21 mouse cellular contexts compared by ENCODE assay signal in genomic region chr9:114613026-114613425, GRCm38 (mm10). TPM values are rescaled to one million over a fixed set of nuclear protein-coding genes. Genes with fewer than 3 reads are reported as not detected.
DNase-seq lines count a peak whose midpoint lies in the region; ATAC-seq and TF ChIP-seq lines count a peak whose summit lies in the region.
"Had no signal": no experiment of that assay in that cellular context is flagged by ENCODE, and none has a peak within 500 bp of the region (broad histone marks: within the 10 kb centered on the region; RNA-seq: fewer than 3 reads in every experiment).

No protein-coding gene starts in this region.

- H3K27me3 ChIP-seq in ES-Bruce4 (ENCODE audit: control insufficient read depth, insufficient read depth, low read length, poor library complexity, severe bottlenecking) = no peaks in the 10 kb centered on the region
- H3K27me3 ChIP-seq: heart, embryonic 12.5 days; midbrain, embryonic 13.5 days had no signal

- TF ChIP-seq POLR2A in ES-Bruce4 (IDR thresholded peaks at IDR 0.05; ENCODE audit: insufficient read depth, low read length) = no peak

- DNase-seq in 416B (ENCODE audit: low read depth) = peak; percentile 72
- peak; percentile 61 to 64 for DNase-seq in thymus, postnatal 10 days (ENCODE audit: low spot score in 2 of 2)
- DNase-seq in left cerebral cortex, adult 8-10 months (ENCODE audit: low spot score in 2 of 2) = no peak
- no peak for DNase-seq in kidney, postnatal 4 days
- DNase-seq in cerebellum, postnatal 14 days = no peak
- DNase-seq: cerebellum, postnatal 25 days; heart, postnatal 4 days; kidney, adult 9 months; liver; liver, postnatal 0 days had no signal

- ATAC-seq in granulocyte monocyte progenitor cell, adult 5-6 weeks (replicated peaks; ENCODE audit: poor library complexity, severe bottlenecking) = peak; percentile 62
- ATAC-seq: forebrain, embryonic 14.5 days; hindbrain, embryonic 16.5 days; liver, postnatal 0 days; midbrain, embryonic 13.5 days had no signal

- peaks cover 2% of the 10 kb centered on the region for H3K4me1 ChIP-seq in ES-Bruce4 (ENCODE audit: control insufficient read depth, insufficient read depth, low read length)
- H3K4me1 ChIP-seq: heart, embryonic 12.5 days; midbrain, embryonic 13.5 days had no signal

- TF ChIP-seq CTCF in ES-Bruce4 (IDR thresholded peaks at IDR 0.05; ENCODE audit: low read depth, low read length) = no peak

- peak overlapping the region; percentile 16; the same call in 1 of the 2 replicates for H3K4me3 ChIP-seq in ES-Bruce4 (ENCODE audit: low read depth, low read length)
- H3K4me3 ChIP-seq: erythroblast, embryonic 14.5 days; heart, embryonic 12.5 days; midbrain, embryonic 13.5 days; myocyte had no signal

- H3K27ac ChIP-seq in ES-Bruce4 (ENCODE audit: insufficient read depth, low read length) = no peak overlapping the region
- H3K27ac ChIP-seq: macrophage; midbrain, embryonic 13.5 days had no signal

- no peak overlapping the region for H3K9ac ChIP-seq in ES-Bruce4 (ENCODE audit: low read depth, poor library complexity, severe bottlenecking)
- H3K9ac ChIP-seq: heart, embryonic 12.5 days; liver, postnatal 0 days; midbrain, embryonic 13.5 days had no signal

- no peak for TF ChIP-seq EP300 in ES-Bruce4 (IDR thresholded peaks at IDR 0.05; ENCODE audit: insufficient read depth, low read depth, low read length)

- peaks cover 51% of the 10 kb centered on the region for H3K36me3 ChIP-seq in ES-Bruce4 (ENCODE audit: control insufficient read depth, insufficient read depth, low read length, poor library complexity, severe bottlenecking)

- H3K9me3 ChIP-seq in ES-Bruce4 (replicated peaks; ENCODE audit: control insufficient read depth, insufficient read depth, low read length, poor library complexity, severe bottlenecking) = no peaks in the 10 kb centered on the region

RNA-seq across cellular contexts. Expression of gene Cnot10, which starts 27.0 kb away (rescaled TPM):
- polyA plus RNA-seq in ES-Bruce4 (2011; ENCODE audit: insufficient read depth, insufficient read length, low read depth, missing spikeins) = 57.6 and 61.0 TPM in 2 replicates
- total RNA-seq in granulocyte monocyte progenitor cell, adult 5-6 weeks (2014; fragmentation: Nextera tagmentation) = 36.6 and 48.7 TPM in 2 replicates
- 55.7 and 60.1 TPM in 2 replicates for total RNA-seq in granulocyte monocyte progenitor cell, adult 5-6 weeks (2017)
- 10 to 100 TPM; 42.6 to 48.7 (median 45.0) TPM for total RNA-seq in left cerebral cortex, adult 8-10 months (2022)

RNA-seq across cellular contexts. Expression of gene Trim71, which starts 48.9 kb away (rescaled TPM):
- 120 and 122 TPM in 2 replicates for polyA plus RNA-seq in ES-Bruce4 (2011; ENCODE audit: insufficient read depth, insufficient read length, low read depth, missing spikeins)
- not detected in 2 replicates for total RNA-seq in granulocyte monocyte progenitor cell, adult 5-6 weeks (2014; fragmentation: Nextera tagmentation)
- total RNA-seq in granulocyte monocyte progenitor cell, adult 5-6 weeks (2017) = not detected in 2 replicates
- under 1 TPM; 0.46 to 0.67 (median 0.59) TPM for total RNA-seq in left cerebral cortex, adult 8-10 months (2022)
- total RNA-seq: heart, postnatal 4 days; neutrophil, adult 5-6 weeks had no signal
- polyA plus RNA-seq: erythroblast, embryonic 14.5 days; large intestine, adult 2 months; macrophage had no signal

Comparison
In these comparisons a context has a peak if more than half of its experiments do, and no peak if none do; other contexts are left out.
1. DNase-seq: peak in 416B (single experiment) and thymus, postnatal 10 days (2 of 2); none in left cerebral cortex, adult 8-10 months (0 of 2), kidney, postnatal 4 days (0 of 2) and cerebellum, postnatal 14 days (0 of 2).